Mouse (Mus musculus) heart, adult 9 months (tissue): ENCODE results near the gene Tesmin.

Experiments
- DNase-seq, 2 experiments: peaks; one replicate each; pipeline ENCODE4 v3.0.0; 2022; ENCODE audit warnings: low spot score in 2 of 2

The Tesmin gene

GRCm38 (mm10) chr19:3392384-3392783, 3.7 kb downstream of the Tesmin start:
- no peak for DNase-seq

GRCm38 (mm10) chr19:3394216-3394615, 5.6 kb downstream of the Tesmin start:
- DNase-seq, result no peak

GRCm38 (mm10) chr19:3400057-3400456, 11.4 kb downstream of the Tesmin start:
- DNase-seq, result no peak

DNA sequence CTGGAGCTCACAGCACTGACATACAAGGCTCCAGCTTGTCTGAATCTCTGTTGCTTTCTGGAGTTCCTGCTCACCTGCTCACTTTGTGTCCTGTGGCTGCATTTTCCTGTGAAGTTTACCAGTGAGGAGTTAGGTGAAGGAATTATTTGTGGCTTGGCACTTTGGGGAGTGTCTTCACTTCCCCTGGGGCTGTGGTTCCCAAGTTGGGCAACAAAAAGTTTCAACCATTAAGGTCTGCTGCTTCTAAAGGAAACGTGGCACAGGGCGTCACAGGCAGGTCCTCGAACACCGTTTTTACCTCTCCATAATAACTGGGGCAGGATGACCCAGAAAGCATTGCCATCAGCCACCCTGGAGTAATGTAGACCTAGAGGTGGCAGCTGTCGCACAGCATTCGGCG, 12.8 kb downstream of the Tesmin start:
- no peak for DNase-seq

DNA sequence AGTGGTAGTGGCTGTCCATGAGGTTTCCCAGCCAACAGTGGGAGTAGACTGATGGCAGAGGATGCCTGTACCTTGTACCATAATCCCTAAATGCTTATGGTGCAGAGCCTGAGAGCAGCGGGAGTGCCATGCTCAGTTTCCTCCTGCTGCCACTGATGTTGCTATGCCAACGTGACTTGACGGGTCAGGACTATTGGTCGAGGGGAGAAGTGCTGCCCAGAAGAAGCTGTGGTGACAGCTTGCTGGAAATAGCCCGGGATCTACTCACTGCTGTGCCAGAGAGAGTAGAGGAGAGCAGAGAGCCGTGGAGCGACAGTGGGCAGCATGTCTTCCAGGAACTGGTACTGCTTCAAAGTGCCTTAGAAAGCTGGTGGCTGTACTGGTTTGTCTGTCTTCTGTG, 13.3 kb downstream of the Tesmin start:
- DNase-seq, result no peak

- DNase-seq, result no peak
These were observed 13.7 kb downstream of the Tesmin start for GRCm38 (mm10) chr19:3402390-3402789.

GRCm38 (mm10) chr19:3404030-3404429, 15.4 kb downstream of the Tesmin start:
- no peak for DNase-seq

DNA sequence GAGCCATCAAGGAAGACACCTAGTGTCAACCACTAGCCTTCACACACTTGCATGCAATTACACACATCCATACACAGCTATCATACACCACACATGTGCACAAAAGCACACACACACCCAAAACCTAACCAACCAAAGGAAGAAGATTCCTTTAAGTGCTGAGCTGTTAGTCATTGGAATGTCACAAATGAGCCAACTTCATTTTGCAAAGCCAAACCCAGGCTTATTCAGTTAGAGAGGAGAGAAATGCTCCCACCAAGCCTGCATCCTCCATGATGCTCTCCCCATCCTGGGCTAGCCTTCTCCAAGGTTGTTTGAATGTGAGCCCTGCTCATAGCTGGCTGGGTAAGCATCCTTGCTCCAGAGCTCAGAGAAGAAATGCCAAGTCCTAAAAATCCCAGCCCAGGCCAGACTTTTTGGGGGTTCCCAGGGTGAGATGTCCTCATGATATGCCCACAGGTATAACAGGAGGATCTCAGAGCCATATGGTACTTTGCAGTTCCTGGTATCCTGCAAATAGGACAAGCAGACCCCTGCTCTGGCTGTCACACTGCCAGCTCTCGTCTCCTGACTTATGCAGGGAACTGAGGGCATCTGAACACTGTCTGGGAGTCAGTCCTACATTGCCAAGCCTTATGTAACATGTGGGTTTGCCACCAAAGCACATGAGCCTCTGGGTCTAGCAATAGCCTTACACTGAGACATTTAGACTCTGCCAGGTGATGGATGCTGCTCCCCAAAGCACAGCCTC, 17.0 kb downstream of the Tesmin start:
- DNase-seq, result no peak

GRCm38 (mm10) chr19:3414268-3414733, 25.6 kb downstream of the Tesmin start, which contains the start of gene Gal:
Gene Gal, minus strand, starts transcription at chr19:3414544.
- no peak for DNase-seq

GRCm38 (mm10) chr19:3419251-3419650, 30.6 kb downstream of the Tesmin start:
- DNase-seq, result no peak

DNA sequence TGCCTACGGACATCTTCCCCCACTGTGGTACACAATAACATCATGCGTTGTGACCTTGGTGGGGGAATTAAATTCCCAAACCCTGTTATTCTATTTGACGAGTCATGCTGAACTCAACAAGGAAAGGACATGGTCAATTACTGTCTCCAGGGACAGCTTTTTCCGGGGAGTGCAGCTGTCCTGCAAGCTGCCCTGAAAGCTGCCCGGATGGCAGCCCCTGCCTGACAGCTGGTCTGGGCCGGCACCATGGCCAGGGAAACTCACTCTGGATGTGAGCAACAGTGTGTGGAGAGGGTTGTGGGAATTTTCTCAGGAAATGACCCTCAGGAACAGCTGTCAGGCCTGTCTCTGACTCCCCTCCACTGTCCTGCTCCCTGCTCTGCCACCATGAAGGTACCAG, 33.8 kb downstream of the Tesmin start:
- peak; percentile 2 to 21 for DNase-seq

DNA sequence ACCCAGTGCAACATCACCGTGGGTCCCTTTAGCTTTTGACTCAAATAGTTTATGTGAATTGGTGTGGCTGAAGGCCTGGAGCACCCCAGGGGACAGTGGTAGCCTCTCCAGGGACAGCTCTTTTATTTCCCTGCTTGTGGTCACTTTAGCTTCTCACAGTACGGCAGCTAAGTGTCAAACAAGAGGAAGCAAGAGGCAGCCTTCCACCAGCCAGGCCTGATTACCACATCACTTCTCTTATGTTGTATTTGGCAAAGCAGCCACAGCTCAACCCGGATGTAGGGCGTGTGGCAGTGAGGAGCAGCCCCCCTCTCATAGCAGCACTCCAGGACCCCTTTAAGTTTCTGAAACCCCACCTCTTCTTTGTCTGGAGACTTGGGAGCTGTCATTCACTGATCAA, 34.3 kb downstream of the Tesmin start:
- DNase-seq, result peak; percentile 8 to 34

- DNase-seq, result no peak
These were observed 35.6 kb downstream of the Tesmin start for GRCm38 (mm10) chr19:3424214-3424613.

DNA sequence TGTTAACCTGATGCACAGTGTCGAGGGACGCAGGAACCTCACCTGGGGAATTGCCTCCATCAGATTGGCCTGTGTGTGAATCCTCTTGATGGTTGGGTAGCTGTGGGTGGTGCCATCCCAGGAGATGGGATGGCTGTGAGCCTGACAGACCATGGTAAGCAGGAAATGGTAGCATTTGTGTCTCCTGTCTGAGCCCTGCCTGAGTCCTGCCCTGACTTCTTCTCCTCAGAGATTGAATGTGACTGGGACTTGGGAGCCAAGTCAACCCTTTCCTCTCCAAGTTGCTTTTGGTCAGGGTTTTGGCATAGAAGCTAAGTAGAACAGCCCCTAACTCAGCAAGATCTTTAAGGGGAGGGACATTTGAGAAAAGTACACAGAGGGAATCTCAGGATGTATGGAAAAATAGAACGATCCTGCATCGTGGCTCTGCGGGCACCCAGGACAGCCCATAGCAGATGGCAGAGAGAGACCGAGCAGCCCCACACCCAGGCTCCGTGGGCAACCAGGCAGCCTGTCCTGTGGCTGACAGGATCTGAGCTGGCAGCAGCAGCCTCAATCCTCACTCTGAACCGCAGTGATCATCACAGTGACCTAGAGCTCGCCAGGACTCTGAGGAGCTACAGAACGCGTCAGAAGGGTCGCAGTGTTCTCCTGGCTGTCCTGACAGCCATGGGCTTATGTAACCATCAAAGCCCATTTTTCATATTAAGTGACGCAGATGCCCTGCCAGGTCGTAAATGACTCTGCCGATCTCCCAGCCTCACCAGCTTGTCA, 39.6 kb downstream of the Tesmin start:
- no peak for DNase-seq

- peak; percentile 17 to 32 for DNase-seq
These were observed 40.6 kb downstream of the Tesmin start for GRCm38 (mm10) chr19:3429156-3429816.

- DNase-seq, result no peak
These were observed 42.4 kb downstream of the Tesmin start for GRCm38 (mm10) chr19:3431066-3431465.

- DNase-seq, result no peak
These were observed 43.3 kb downstream of the Tesmin start for GRCm38 (mm10) chr19:3431969-3432368.

DNA sequence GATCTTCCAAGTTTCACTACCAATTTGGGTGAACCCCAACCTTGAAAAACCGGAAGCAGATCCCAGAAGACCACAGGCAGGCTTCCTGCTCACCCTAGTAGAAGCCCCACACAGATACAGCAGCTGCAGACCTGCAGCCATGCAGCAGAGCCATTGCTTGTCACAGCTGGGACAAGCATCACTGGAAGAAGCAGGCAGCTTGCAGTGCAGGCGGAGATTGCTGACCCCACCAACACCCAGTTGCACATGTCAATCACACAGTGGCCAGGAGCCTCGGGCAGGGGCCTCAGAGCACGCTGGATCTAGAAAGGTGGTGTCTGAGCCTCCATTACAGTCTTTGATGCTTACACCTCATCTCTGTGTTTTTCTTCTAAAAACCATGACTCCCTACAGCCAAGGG, 45.5 kb downstream of the Tesmin start:
- DNase-seq, result no peak

DNA sequence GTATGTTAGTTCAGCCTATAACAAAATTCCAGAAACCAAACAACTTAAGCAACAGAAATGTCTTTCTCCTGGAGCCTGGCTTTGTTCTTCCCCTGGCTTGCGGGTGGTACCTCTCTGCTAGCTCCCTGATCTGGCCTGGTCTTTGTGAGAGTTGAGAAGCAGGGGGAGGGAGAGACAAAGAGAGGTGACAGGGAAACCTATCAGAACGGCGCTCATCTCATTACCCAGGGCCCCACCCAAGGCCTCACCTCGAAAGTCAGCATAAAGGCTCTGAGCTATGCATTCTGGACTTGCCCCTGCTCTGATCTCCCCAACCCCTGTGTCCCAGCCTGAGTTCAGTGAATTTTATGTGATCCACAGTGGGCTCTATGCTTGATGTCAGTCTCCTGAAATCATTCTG, 46.0 kb downstream of the Tesmin start:
- DNase-seq, result no peak

GRCm38 (mm10) chr19:3435824-3436223, 47.2 kb downstream of the Tesmin start:
- DNase-seq, result no peak

GRCm38 (mm10) chr19:3436840-3437239, 48.2 kb downstream of the Tesmin start:
- no peak for DNase-seq

GRCm38 (mm10) chr19:3437980-3438379, 49.3 kb downstream of the Tesmin start:
- no peak for DNase-seq
